Mouse (Mus musculus) regulatory T cell (primary cell): ENCODE results near the gene Paqr5.

ENCODE experiments used
- in situ Hi-C: fragments of 300-600 bp; cut with MboI, MseI; formaldehyde crosslinking; loops from one replicate; pipeline ENCODE4 v1.15.1; 2025; ENCODE audit warnings: high pct_unique_total_duplicates

Gene Paqr5

GRCm38 (mm10) chr9:61911300-61912128 is 115.1 kb downstream of the Paqr5 start:
- in situ Hi-C loops: no loop called here

GRCm38 (mm10) chr9:61910526-61911256 is 116.0 kb downstream of the Paqr5 start:
- in situ Hi-C loops: no loop called here

- in situ Hi-C loops: loop anchor here (5.0 kb wide), 1 partner anchor 78 kb away; no protein-coding TSS in a partner anchor
Measured at GRCm38 (mm10) chr9:61909633-61910032, 117.0 kb downstream of the Paqr5 start.

- in situ Hi-C loops: loop anchor here (5.0 kb wide), 1 partner anchor 78 kb away; no protein-coding TSS in a partner anchor
Measured at GRCm38 (mm10) chr9:61908832-61909407, 117.7 kb downstream of the Paqr5 start.

GRCm38 (mm10) chr9:61908341-61908740 is 118.3 kb downstream of the Paqr5 start:
- in situ Hi-C loops: loop anchor here (5.0 kb wide), 1 partner anchor 79 kb away; no protein-coding TSS in a partner anchor

- in situ Hi-C loops: loop anchor here (5.0 kb wide), 1 partner anchor 80 kb away; no protein-coding TSS in a partner anchor
Measured at GRCm38 (mm10) chr9:61907621-61908295, 118.9 kb downstream of the Paqr5 start.

GRCm38 (mm10) chr9:61906912-61907311 is 119.7 kb downstream of the Paqr5 start:
- in situ Hi-C loops: loop anchor here (5.0 kb wide), 1 partner anchor 80 kb away; no protein-coding TSS in a partner anchor

- in situ Hi-C loops: loop anchor here (5.0 kb wide), 1 partner anchor 82 kb away; no protein-coding TSS in a partner anchor
Measured at GRCm38 (mm10) chr9:61905576-61905975, 121.1 kb downstream of the Paqr5 start.

- in situ Hi-C loops: no loop called here
Measured at GRCm38 (mm10) chr9:61904201-61904600, 122.5 kb downstream of the Paqr5 start.
